Mouse (Mus musculus): ENCODE results near the gene Gm17949.

Gene Gm17949

GRCm38 (mm10) chr17:57011236-57012141 lies at the start of gene Gm17949, which contains the start of gene Gtf2f1:
Gene Gm17949, plus strand, starts transcription at chr17:57011469.
Gene Gtf2f1, minus strand, starts transcription at chr17:57011288.
- peak; percentile 95 for DNase-seq

GRCm38 (mm10) chr17:56961880-56962279 lies 49.4 kb upstream of the Gm17949 start:
- no peak for DNase-seq

GRCm38 (mm10) chr17:56962642-56963405 lies 48.4 kb upstream of the Gm17949 start:
- no peak for DNase-seq

- no peak for DNase-seq
Measured at GRCm38 (mm10) chr17:56963646-56964045, 47.6 kb upstream of the Gm17949 start.

GRCm38 (mm10) chr17:56969321-56969720 lies 41.9 kb upstream of the Gm17949 start:
- no peak for DNase-seq

GRCm38 (mm10) chr17:56970081-56970480 lies 41.2 kb upstream of the Gm17949 start:
- DNase-seq, result no peak

- DNase-seq, result no peak
Measured at GRCm38 (mm10) chr17:56973956-56974707, 37.1 kb upstream of the Gm17949 start.

- no peak for DNase-seq
Measured at GRCm38 (mm10) chr17:56974708-56975240, 36.5 kb upstream of the Gm17949 start.

GRCm38 (mm10) chr17:56975391-56975790 lies 35.9 kb upstream of the Gm17949 start:
- DNase-seq, result no peak

GRCm38 (mm10) chr17:56976531-56977390 lies 34.5 kb upstream of the Gm17949 start:
- no peak for DNase-seq

GRCm38 (mm10) chr17:56979524-56979923 lies 31.7 kb upstream of the Gm17949 start:
- DNase-seq, result no peak

GRCm38 (mm10) chr17:56981049-56981448 lies 30.2 kb upstream of the Gm17949 start:
- DNase-seq, result no peak

GRCm38 (mm10) chr17:56982013-56982412 lies 29.3 kb upstream of the Gm17949 start, which contains the start of gene Acer1:
Gene Acer1, minus strand, starts transcription at chr17:56982126.
- no peak for DNase-seq

- DNase-seq, result peak; percentile 17
Measured at GRCm38 (mm10) chr17:56984886-56985285, 26.4 kb upstream of the Gm17949 start.

GRCm38 (mm10) chr17:56985656-56986055 lies 25.6 kb upstream of the Gm17949 start:
- DNase-seq, result no peak

GRCm38 (mm10) chr17:56986105-56986805 lies 25.0 kb upstream of the Gm17949 start:
- no peak for DNase-seq

- peak; percentile 40 for DNase-seq
Measured at GRCm38 (mm10) chr17:56988441-56988840, 22.8 kb upstream of the Gm17949 start.

- DNase-seq, result peak; percentile 50
Measured at GRCm38 (mm10) chr17:56988921-56989430, 22.3 kb upstream of the Gm17949 start.

- DNase-seq, result peak; percentile 61
Measured at GRCm38 (mm10) chr17:56989467-56990114, 21.7 kb upstream of the Gm17949 start.

- DNase-seq, result peak; percentile 93
Measured at GRCm38 (mm10) chr17:56990115-56990746, 21.0 kb upstream of the Gm17949 start, which contains the start of gene Clpp. Gene Clpp, plus strand, starts transcription at chr17:56990305.
